Mouse (Mus musculus): ENCODE measurements around the gene Igfbp5. TPM values are rescaled to one million over a fixed set of nuclear protein-coding genes. Genes with fewer than 3 reads are reported as not detected.
A peak's percentile ranks its signal among the peaks of the same experiment; 100 is the strongest.

Igfbp5 gene
- total RNA-seq, 2 experiments from 2014 or later = 42.5 to 62.4 TPM

GRCm38 (mm10) chr1:72813639-72814403, 60.9 kb downstream of the Igfbp5 start:
- DNase-seq (ENCODE audit: low spot score in 2 of 2) = no peak

- DNase-seq (ENCODE audit: low spot score in 2 of 2) = no peak
Measured at GRCm38 (mm10) chr1:72813089-72813638, 61.5 kb downstream of the Igfbp5 start.

GRCm38 (mm10) chr1:72811061-72811460, 63.6 kb downstream of the Igfbp5 start:
- no peak for DNase-seq (ENCODE audit: low spot score in 2 of 2)

GRCm38 (mm10) chr1:72809951-72810675, 64.6 kb downstream of the Igfbp5 start:
- DNase-seq (ENCODE audit: low spot score in 2 of 2) = peak; percentile 53 to 67

- DNase-seq (ENCODE audit: low spot score in 2 of 2) = no peak
Measured at GRCm38 (mm10) chr1:72809304-72809703, 65.4 kb downstream of the Igfbp5 start.

Other genes starting within 250 kb of the Igfbp5 start
- not detected for gene Ankar, start 174.3 kb downstream of the Igfbp5 start, total RNA-seq (2021)
- gene Rpl37a, start 163.6 kb downstream of the Igfbp5 start, total RNA-seq (2021) = 100 to 1,000 TPM; 593 to 647 TPM
- 10 to 100 TPM; 63.4 to 79.3 TPM for gene Igfbp2, start 50.4 kb downstream of the Igfbp5 start, total RNA-seq (2021)
- not detected for gene Tnp1, start 141.0 kb upstream of the Igfbp5 start, total RNA-seq (2021)